In genomic region chr5:100158301-100158700, GRCm38 (mm10) we compare ENCODE assay signal across 8 mouse cellular contexts. TPM values are rescaled to one million over a fixed set of nuclear protein-coding genes. Genes with fewer than 3 reads are reported as not detected.
DNase-seq lines count a peak whose midpoint lies in the region; ATAC-seq and TF ChIP-seq lines count a peak whose summit lies in the region.

No protein-coding gene starts in this region.

- no peak for TF ChIP-seq CTCF in kidney, postnatal 0 days (IDR thresholded peaks at IDR 0.05; ENCODE audit: low read depth)

- no peaks in the 10 kb centered on the region for H3K9me3 ChIP-seq in forebrain, embryonic 10.5 days
- H3K9me3 ChIP-seq in kidney, postnatal 0 days (replicated peaks; ENCODE audit: low read length) = no peaks in the 10 kb centered on the region
- H3K9me3 ChIP-seq in neural tube, embryonic 13.5 days = no peaks in the 10 kb centered on the region

- 15% methylated on average over 13 of the region's 13 CpGs for WGBS in forebrain, embryonic 10.5 days
- WGBS in kidney, postnatal 0 days = 16% methylated on average over 13 of the region's 13 CpGs
- 9% methylated on average over 13 of the region's 13 CpGs for WGBS in neural tube, embryonic 13.5 days

- H3K27me3 ChIP-seq in forebrain, embryonic 10.5 days (ENCODE audit: poor library complexity, severe bottlenecking) = peaks cover 64% of the 10 kb centered on the region
- no peaks in the 10 kb centered on the region for H3K27me3 ChIP-seq in kidney, postnatal 0 days (ENCODE audit: insufficient read depth, low read length)
- H3K27me3 ChIP-seq in neural tube, embryonic 13.5 days = peaks cover 21% of the 10 kb centered on the region

- no peak for ATAC-seq in kidney, postnatal 0 days (replicated peaks; ENCODE audit: low FRiP score, low read depth)
- ATAC-seq in neural tube, embryonic 13.5 days (ENCODE audit: low read depth) = peak; percentile 10; the same call in 1 of the 2 replicates

- no peaks in the 10 kb centered on the region for H3K36me3 ChIP-seq in forebrain, embryonic 10.5 days (replicated peaks)
- no peaks in the 10 kb centered on the region for H3K36me3 ChIP-seq in kidney, postnatal 0 days (ENCODE audit: insufficient read depth, low read length)
- no peaks in the 10 kb centered on the region for H3K36me3 ChIP-seq in neural tube, embryonic 13.5 days

- peak overlapping the region; percentile 73 for H3K9ac ChIP-seq in kidney, postnatal 0 days (ENCODE audit: low read depth, low read length)
- peak overlapping the region; percentile 87 for H3K9ac ChIP-seq in neural tube, embryonic 13.5 days

- H3K4me1 ChIP-seq in forebrain, embryonic 10.5 days = peaks cover 23% of the 10 kb centered on the region
- 0 out of 2 replicates have a peak, but pooled peaks cover 5% of the 10 kb centered on the region for H3K4me1 ChIP-seq in kidney, postnatal 0 days (replicated peaks; ENCODE audit: insufficient read depth, low read length)
- peaks cover 12% of the 10 kb centered on the region; the same call in 1 of the 2 replicates for H3K4me1 ChIP-seq in neural tube, embryonic 13.5 days (replicated peaks)

- peak overlapping the region; percentile 88 for H3K4me3 ChIP-seq in forebrain, embryonic 10.5 days
- H3K4me3 ChIP-seq in kidney, postnatal 0 days (replicated peaks; ENCODE audit: low read depth, low read length) = peak overlapping the region; percentile 88
- peak overlapping the region; percentile 78 for H3K4me3 ChIP-seq in neural tube, embryonic 13.5 days

- DNase-seq in retina, postnatal 1 day = peak; percentile 25
- DNase-seq in retina, embryonic 14.5 days (ENCODE audit: low spot score) = no peak
- no peak for DNase-seq in forebrain, embryonic 10.5 days (ENCODE audit: extremely low spot score, low spot score)
- peak; percentile 9 for DNase-seq in kidney, postnatal 0 days (ENCODE audit: low spot score)
- no peak for DNase-seq in frontal cortex, postnatal 14 days (ENCODE audit: low spot score in 2 of 2)
- DNase-seq in gastrocnemius, postnatal 4 days (ENCODE audit: low spot score in 2 of 2) = no peak
- no peak for DNase-seq in lung, postnatal 10 days

- H3K4me2 ChIP-seq in kidney, postnatal 0 days (ENCODE audit: low read length) = peak overlapping the region; percentile 99
- H3K4me2 ChIP-seq in neural tube, embryonic 13.5 days = peak overlapping the region; percentile 94

- peak overlapping the region; percentile 87; the same call in 1 of the 2 replicates for H3K27ac ChIP-seq in forebrain, embryonic 10.5 days
- H3K27ac ChIP-seq in kidney, postnatal 0 days = no peak overlapping the region
- 0 out of 2 replicates have a peak overlapping the region, but pooled peaks have one; percentile 33 for H3K27ac ChIP-seq in neural tube, embryonic 13.5 days (replicated peaks)

RNA-seq across cellular contexts. Expression of gene Tmem150c, which starts 1.3 kb away (rescaled TPM):
- polyA plus RNA-seq in forebrain, embryonic 10.5 days (2016; fragmentation: Nextera tagmentation; extraction: Ambion mirVana) = 2.2 and 2.3 TPM in 2 replicates
- polyA plus RNA-seq in kidney, postnatal 0 days (2015; fragmentation: Nextera tagmentation; extraction: Ambion mirVana) = 26.3 and 27.3 TPM in 2 replicates
- polyA plus RNA-seq in neural tube, embryonic 13.5 days (2015; fragmentation: Nextera tagmentation; extraction: Ambion mirVana) = 14.6 and 17.4 TPM in 2 replicates
- 1 to 10 TPM; 5.1 to 5.7 TPM for total RNA-seq in gastrocnemius, postnatal 4 days (2021)

Comparison
In these comparisons a context has a peak if more than half of its experiments do, and no peak if none do; other contexts are left out.
1. DNase-seq: peak in retina, postnatal 1 day (single experiment) and kidney, postnatal 0 days (single experiment); none in retina, embryonic 14.5 days (single experiment), forebrain, embryonic 10.5 days (single experiment), frontal cortex, postnatal 14 days (0 of 2), gastrocnemius, postnatal 4 days (0 of 2) and lung, postnatal 10 days (single experiment).
2. Peak in every context shown above with its lines, with median percentiles within 50 percentile points of each other: H3K4me3 ChIP-seq.